ENCODE assay signal across 9 mouse cellular contexts in the genomic region with DNA sequence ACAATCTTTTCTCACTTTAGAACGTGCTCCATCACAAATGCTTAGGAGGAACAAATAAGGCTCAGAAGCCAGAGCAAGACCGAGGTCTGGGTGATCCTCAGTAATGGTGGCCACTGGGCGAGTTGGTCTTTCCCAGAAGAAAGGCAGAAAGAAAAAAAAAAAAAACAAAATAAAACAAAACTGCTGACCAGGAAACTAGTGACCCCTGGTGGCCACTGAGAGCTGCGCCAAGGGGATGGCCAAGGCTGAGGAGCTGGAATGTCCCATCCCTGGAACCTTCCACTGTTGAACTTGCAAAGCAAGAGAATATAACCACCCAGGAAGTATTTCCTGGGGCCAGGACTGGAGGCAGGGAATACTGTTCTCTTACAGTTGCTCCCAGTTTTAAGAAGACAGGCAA. TPM values are rescaled to one million over a fixed set of nuclear protein-coding genes. Genes with fewer than 3 reads are reported as not detected.
DNase-seq lines count a peak whose midpoint lies in the region; ATAC-seq and TF ChIP-seq lines count a peak whose summit lies in the region.
"Had no signal": no experiment of that assay in that cellular context is flagged by ENCODE, and none has a peak within 500 bp of the region (broad histone marks: within the 10 kb centered on the region; RNA-seq: fewer than 3 reads in every experiment).

No protein-coding gene starts in this region.

- CTCF ChIA-PET in Patski (lab: Charles Lee): interaction anchor here (0.6 to 3.5 kb wide), 21 partner anchors 9 to 346 kb away, joined by 3 to 17 read pairs (median 4); partner anchors contain the start of gene Atg16l2

- DNase-seq in adrenal gland, adult (ENCODE audit: inconsistent age in 2 of 2, low spot score in 1 of 2): peak; percentile 56 to 82
- DNase-seq in adrenal gland, adult 8-10 months: no peak
- peak; percentile 61 to 63 for DNase-seq in left cerebral cortex, postnatal 14 days (ENCODE audit: low spot score in 2 of 2)
- no peak for DNase-seq in left cerebral cortex, adult 9 months (ENCODE audit: low spot score in 2 of 2)
- no peak for DNase-seq in Patski (ENCODE audit: low read depth, low spot score)
- DNase-seq in embryonic facial prominence, embryonic 10.5 days (ENCODE audit: low spot score): peak; percentile 55
- DNase-seq in kidney, postnatal 25 days: peak; percentile 71 to 75

- H3K36me3 ChIP-seq in embryonic facial prominence, embryonic 10.5 days (replicated peaks): peaks cover 52% of the 10 kb centered on the region

- in situ Hi-C loops in Patski (cut with MboI; ENCODE audit: low pct_unique_long_range_greater_than_20kb): no loop called here

- H3K27me3 ChIP-seq in Patski: no peaks in the 10 kb centered on the region
- H3K27me3 ChIP-seq in embryonic facial prominence, embryonic 10.5 days (replicated peaks; ENCODE audit: low read depth, poor library complexity, severe bottlenecking): no peaks in the 10 kb centered on the region

- H3K27ac ChIP-seq in embryonic facial prominence, embryonic 10.5 days (replicated peaks): no peak overlapping the region
- H3K27ac ChIP-seq in olfactory bulb, adult 2 months (ENCODE audit: insufficient read depth, low read depth, low read length): no peak overlapping the region
- H3K27ac ChIP-seq: macrophage had no signal

- H3K4me3 ChIP-seq in embryonic facial prominence, embryonic 10.5 days: no peak overlapping the region
- H3K4me3 ChIP-seq in olfactory bulb, adult 2 months (ENCODE audit: insufficient read depth, low read depth, low read length): no peak overlapping the region

- H3K4me1 ChIP-seq in embryonic facial prominence, embryonic 10.5 days: peaks cover 7% of the 10 kb centered on the region
- H3K4me1 ChIP-seq in olfactory bulb, adult 2 months (ENCODE audit: control insufficient read depth, insufficient read depth, low read length): no peaks in the 10 kb centered on the region

- WGBS in embryonic facial prominence, embryonic 10.5 days: 40% methylated on average over 4 of the region's 4 CpGs
- WGBS in olfactory bulb, adult 2 months: 31% methylated on average over 4 of the region's 4 CpGs

- TF ChIP-seq POLR2A in olfactory bulb, adult 2 months (IDR thresholded peaks at IDR 0.05; ENCODE audit: insufficient read depth, low read depth, low read length): no peak

- POLR2A ChIA-PET in Patski (lab: Charles Lee): interaction anchor here (0.6 to 1.6 kb wide), 3 partner anchors 179 to 263 kb away, joined by 3 to 6 read pairs (median 3); no protein-coding TSS in a partner anchor

- intact Hi-C loops in left cerebral cortex, postnatal 14 days (cut with DNase I): loop anchor here (2.0 kb wide), 1 partner anchor 228 kb away; no protein-coding TSS in a partner anchor

- no peak for ATAC-seq in Patski

- H3K9me3 ChIP-seq in embryonic facial prominence, embryonic 10.5 days: no peaks in the 10 kb centered on the region

- TF ChIP-seq CTCF in Patski (IDR thresholded peaks at IDR 0.05): peak; percentile 91
- 0 out of 2 replicates have a peak, but pooled peaks have one; percentile 28 for TF ChIP-seq CTCF in olfactory bulb, adult 2 months (IDR thresholded peaks at IDR 0.05; ENCODE audit: insufficient read depth, low read depth, low read length)

RNA-seq across cellular contexts. Expression of gene Atg16l2, which starts 13.6 kb away (rescaled TPM):
- 10 to 100 TPM; 20.8 to 49.8 (median 33.4) TPM for total RNA-seq in adrenal gland, adult 8-10 months (2022)
- 10 to 100 TPM; 53.7 to 60.3 TPM for total RNA-seq in left cerebral cortex, postnatal 14 days (2021)
- polyA plus RNA-seq in Patski (2021): 39.5 TPM
- 13.1 and 15.1 TPM in 2 replicates for polyA plus RNA-seq in embryonic facial prominence, embryonic 10.5 days (2016; fragmentation: Nextera tagmentation; extraction: Ambion mirVana)
- not detected in 2 replicates for polyA plus RNA-seq in olfactory bulb, adult 2 months (2012; ENCODE audit: insufficient read depth, insufficient read length, low replicate concordance, missing spikeins)

RNA-seq across cellular contexts. Expression of gene Stard10, which starts 28.4 kb away (rescaled TPM):
- total RNA-seq in adrenal gland, adult 8-10 months (2022): 100 to 1,000 TPM in 2 of 4 experiments, 10 to 100 TPM in 2; 39.3 to 195 (median 109) TPM
- 10 to 100 TPM; 31.4 to 32.2 TPM for total RNA-seq in left cerebral cortex, postnatal 14 days (2021)
- polyA plus RNA-seq in Patski (2021): 68.5 TPM
- polyA plus RNA-seq in embryonic facial prominence, embryonic 10.5 days (2016; fragmentation: Nextera tagmentation; extraction: Ambion mirVana): 12.3 and 15.4 TPM in 2 replicates
- polyA plus RNA-seq in olfactory bulb, adult 2 months (2012; ENCODE audit: insufficient read depth, insufficient read length, low replicate concordance, missing spikeins): not detected in 2 replicates

RNA-seq across cellular contexts. Expression of gene Arap1, which starts 59.4 kb away (rescaled TPM):
- 10 to 100 TPM; 34.8 to 67.7 (median 49.6) TPM for total RNA-seq in adrenal gland, adult 8-10 months (2022)
- 10 to 100 TPM; 13.9 to 17.9 TPM for total RNA-seq in left cerebral cortex, postnatal 14 days (2021)
- 31.1 TPM for polyA plus RNA-seq in Patski (2021)
- polyA plus RNA-seq in embryonic facial prominence, embryonic 10.5 days (2016; fragmentation: Nextera tagmentation; extraction: Ambion mirVana): 15.4 and 17.4 TPM in 2 replicates
- not detected in 2 replicates for polyA plus RNA-seq in olfactory bulb, adult 2 months (2012; ENCODE audit: insufficient read depth, insufficient read length, low replicate concordance, missing spikeins)

Comparison
In these comparisons a context has a peak if more than half of its experiments do, and no peak if none do; other contexts are left out.
1. DNase-seq: peak in adrenal gland, adult (2 of 2), left cerebral cortex, postnatal 14 days (2 of 2), embryonic facial prominence, embryonic 10.5 days (single experiment) and kidney, postnatal 25 days (2 of 2); none in adrenal gland, adult 8-10 months (single experiment), left cerebral cortex, adult 9 months (0 of 2) and Patski (single experiment).
2. RNA of gene Stard10, which starts 28.4 kb away (polyA plus RNA-seq): 68.5 TPM in Patski (single experiment) and 12.3 to 15.4 TPM in embryonic facial prominence, embryonic 10.5 days; not detected in olfactory bulb, adult 2 months; every median in the first group is over 10 times any median in the second.